Mouse (Mus musculus): ENCODE data around the gene Thap8.

Gene Thap8

DNA sequence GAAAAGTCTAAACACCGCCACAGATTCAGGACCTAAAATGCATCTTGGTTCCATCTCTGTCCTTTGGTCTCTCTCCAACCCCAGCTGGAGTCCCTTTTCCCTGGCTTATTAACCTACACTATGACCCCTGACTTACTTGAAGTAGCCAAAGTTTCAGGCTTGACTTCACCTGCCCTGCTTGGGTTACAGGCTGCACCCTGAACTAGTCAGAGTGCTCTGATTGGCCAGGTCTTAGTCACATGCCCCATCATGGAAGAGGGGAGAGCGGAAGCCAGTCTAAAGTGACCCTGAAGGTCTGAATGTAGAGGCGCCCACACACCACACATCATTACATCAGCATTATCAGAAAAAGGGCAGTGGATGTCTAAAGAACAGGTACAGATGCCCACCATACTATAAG, 38.2 kb downstream of the Thap8 start:
- DNase-seq: no peak

GRCm38 (mm10) chr7:30320946-30321345, 41.1 kb downstream of the Thap8 start:
- no peak for DNase-seq

- peak; percentile 80 to 81 for DNase-seq
These were observed 41.8 kb downstream of the Thap8 start, which contains the start of gene E130208F15Rik for GRCm38 (mm10) chr7:30321539-30322284. E130208F15Rik (plus strand) TSS chr7:30321740.

DNA sequence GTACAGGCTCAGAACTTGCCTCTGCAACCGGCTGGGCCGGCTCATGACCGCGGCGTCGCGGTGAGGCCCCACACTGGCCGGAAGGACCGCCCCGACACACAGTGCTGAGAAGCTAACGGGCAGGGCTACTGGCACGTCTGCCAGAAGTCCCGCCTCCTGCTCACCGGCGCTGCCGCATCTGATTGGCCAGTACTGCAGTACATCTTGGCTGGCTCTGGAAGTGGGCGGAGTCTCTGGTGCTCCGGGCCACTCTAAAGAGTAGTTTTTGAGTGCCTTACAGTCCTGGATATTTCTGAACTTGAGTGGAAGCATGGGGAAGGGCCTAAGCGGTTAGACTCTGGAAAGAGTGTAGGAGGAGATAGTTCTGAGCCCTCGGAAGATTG, 42.4 kb downstream of the Thap8 start:
- DNase-seq: peak; percentile 99

DNA sequence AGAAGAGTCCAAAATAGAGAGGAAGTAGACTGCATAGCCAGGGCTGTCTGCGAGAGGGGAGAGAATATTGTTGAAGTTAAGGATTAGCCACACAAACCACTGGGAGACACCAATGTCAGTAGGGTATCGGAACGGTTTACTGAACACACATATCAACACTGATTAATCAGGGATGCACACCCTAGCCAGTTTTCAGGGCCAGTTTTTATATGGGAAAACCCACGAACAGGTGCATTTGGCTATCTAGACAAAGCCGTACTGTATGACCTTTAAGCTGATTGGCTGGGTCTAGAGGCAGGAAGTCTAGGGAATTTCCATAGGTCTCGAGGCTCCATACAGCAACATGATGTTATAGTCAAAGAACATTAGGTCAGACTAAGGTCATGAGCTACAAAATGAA, 43.0 kb downstream of the Thap8 start:
- no peak for DNase-seq

DNA sequence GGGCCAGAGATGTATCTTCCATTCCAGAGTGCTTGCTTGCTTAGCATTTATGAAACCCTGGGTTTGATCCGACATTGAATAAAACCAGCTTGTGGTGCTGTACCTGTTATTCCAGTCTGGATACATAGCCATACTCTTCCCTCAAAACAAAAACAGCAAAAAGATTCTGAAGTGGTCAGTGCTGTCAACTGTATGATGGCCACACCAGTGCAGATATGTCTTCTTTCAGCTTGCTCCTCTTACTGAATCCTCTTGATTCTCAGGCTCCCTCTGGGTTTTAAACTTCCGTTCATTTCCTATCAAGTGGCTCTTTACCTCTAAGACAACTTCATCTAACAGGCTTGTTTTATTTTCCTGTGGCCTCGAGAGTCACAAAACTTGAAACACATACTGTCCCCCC, 43.9 kb downstream of the Thap8 start, which contains the start of gene Sdhaf1:
TSS of gene Sdhaf1 (minus strand) at position 101 of the 400 bp plus-strand sequence.
- no peak for DNase-seq

GRCm38 (mm10) chr7:30324300-30324944, 44.5 kb downstream of the Thap8 start:
- DNase-seq: no peak

DNA sequence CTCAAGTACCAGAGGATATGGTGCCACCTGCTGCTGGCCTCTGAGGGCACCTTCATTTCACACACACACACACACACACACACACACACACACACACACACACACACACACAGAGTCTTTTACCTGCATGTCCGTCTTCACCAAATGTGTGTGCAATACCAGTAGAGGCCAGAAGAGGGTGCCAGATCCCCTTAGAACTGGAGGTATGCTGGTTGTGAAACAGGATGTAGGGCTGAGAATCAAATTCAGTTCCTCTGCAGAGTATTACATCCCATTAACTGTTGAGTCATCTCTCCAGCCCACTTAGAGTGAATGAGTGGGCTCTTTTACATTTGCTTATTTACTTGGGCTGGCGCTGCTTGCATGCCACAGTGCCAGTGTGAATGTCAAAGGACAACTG, 45.5 kb downstream of the Thap8 start:
- peak; percentile 28 to 36 for DNase-seq

- no peak for DNase-seq
These were observed 46.5 kb downstream of the Thap8 start for GRCm38 (mm10) chr7:30326427-30326826.

- no peak for DNase-seq
These were observed 47.2 kb downstream of the Thap8 start for GRCm38 (mm10) chr7:30327140-30327539.

GRCm38 (mm10) chr7:30328379-30328778, 48.5 kb downstream of the Thap8 start:
- no peak for DNase-seq

GRCm38 (mm10) chr7:30331887-30332286, 52.0 kb downstream of the Thap8 start:
- peak; percentile 72 to 80 for DNase-seq

GRCm38 (mm10) chr7:30332622-30333259, 52.8 kb downstream of the Thap8 start:
- DNase-seq: no peak

DNA sequence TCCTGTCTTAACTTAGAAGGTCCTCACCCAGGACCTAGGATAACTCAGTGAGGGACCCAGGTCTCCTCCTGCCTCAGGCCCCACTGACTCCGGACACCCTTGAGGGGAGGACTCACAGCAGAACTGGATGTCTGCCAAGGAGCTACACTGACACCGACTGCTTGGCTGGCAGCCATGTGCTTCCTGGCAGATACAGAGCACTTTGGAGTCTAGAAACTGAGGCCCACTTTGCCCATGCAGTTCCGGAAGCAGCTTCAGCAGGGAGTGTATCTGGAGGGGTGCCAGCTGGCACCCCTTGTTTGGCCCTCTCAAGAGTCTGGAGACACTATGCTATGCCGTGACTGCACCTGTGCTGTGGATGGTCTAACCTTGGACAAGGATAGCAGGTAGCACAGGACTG, 53.5 kb downstream of the Thap8 start:
- peak; percentile 51 to 64 for DNase-seq

- DNase-seq: no peak
These were observed 54.7 kb downstream of the Thap8 start for GRCm38 (mm10) chr7:30334563-30334962.

- no peak for DNase-seq
These were observed 55.8 kb downstream of the Thap8 start for GRCm38 (mm10) chr7:30335688-30336087.

GRCm38 (mm10) chr7:30336384-30336783, 56.5 kb downstream of the Thap8 start:
- peak; percentile 73 to 81 for DNase-seq

DNA sequence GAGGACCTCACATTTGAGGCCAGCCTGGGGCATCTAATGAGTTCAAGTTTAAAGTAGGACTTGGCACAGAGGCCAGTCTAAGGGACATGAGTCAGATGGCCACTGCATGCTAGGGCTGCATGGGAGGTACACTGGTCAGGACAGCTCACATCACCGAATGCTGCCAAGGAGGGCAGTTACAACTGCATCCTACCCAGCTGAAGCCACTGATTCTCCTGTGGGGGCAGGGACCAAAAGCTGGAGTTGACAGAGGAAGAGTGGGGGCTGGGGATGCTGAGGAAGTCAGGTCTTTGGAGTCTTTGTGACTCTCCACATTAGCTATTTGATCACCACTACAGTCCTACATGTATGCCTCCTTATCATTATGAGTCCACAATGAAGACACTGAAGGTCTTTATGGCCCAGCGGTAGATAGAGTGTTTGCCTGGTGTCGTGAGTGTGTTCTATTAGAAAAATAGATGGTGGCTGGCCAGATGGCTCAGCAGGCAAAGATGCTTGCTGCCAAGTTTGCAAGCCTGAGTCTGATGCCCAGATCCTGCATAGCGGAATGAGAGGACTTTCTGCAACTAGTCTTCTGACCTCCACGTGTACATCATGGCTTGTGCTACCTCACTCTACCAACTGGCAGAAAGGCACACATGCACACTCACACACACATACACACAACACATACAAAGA, 59.7 kb downstream of the Thap8 start:
- DNase-seq: no peak

All from lung, adult 18-20 months (tissue).